Mouse (Mus musculus): ENCODE measurements around the gene Tmem59. TPM values are rescaled to one million over a fixed set of nuclear protein-coding genes. Genes with fewer than 3 reads are reported as not detected.

Gene Tmem59
- 100 to 1,000 TPM; 121 to 126 (median 122) TPM for total RNA-seq (2022)

- peak; percentile 98 for DNase-seq (ENCODE audit: low spot score)
These were observed at the start of gene Tmem59 for GRCm38 (mm10) chr4:107178182-107178829. Tmem59 (plus strand) TSS chr4:107178399.

DNA sequence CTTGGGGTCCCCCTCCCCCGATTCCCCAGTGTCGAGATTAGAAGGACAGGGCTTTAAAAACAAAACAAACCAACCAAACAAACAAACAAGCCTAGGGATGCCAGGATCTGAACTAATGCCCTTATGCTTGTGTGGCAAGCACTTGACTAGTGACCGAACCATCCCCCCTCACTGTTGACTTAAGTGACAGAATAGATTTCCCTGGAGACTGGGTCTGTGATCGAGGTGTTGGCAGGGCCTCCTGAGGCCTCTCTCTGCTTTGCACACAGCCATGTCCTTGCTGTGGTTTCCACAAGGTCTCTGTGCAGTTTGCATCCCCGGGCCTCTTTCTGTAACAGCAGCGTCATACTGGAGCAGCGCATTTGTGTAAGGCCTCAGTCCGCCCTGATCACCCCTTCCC is 48.8 kb upstream of the Tmem59 start:
- DNase-seq (ENCODE audit: low spot score) = no peak

GRCm38 (mm10) chr4:107130534-107130933 is 47.7 kb upstream of the Tmem59 start:
- DNase-seq (ENCODE audit: low spot score) = peak; percentile 8

DNA sequence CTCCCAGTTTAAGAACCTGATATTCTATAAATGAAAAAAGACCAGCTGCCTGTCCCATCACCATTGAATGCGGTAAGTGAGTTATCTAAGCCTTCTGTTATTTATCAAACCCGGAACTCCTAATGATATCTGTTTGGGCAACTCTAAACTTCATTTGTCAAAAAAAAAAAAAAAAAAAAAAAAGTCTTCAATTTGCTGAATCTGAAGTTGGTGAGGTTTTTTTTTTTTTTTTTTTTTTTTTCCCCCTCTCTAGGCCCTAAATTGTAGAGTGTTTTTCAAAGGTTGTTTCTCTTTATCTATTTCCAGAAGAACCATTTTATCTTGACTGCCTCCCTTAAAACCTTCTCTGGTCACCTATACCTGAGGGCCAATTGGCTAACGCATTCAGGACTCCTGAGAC is 43.3 kb upstream of the Tmem59 start:
- no peak for DNase-seq (ENCODE audit: low spot score)

GRCm38 (mm10) chr4:107135663-107136062 is 42.5 kb upstream of the Tmem59 start:
- DNase-seq (ENCODE audit: low spot score) = no peak

- no peak for DNase-seq (ENCODE audit: low spot score)
These were observed 41.7 kb upstream of the Tmem59 start for GRCm38 (mm10) chr4:107136531-107136930.

GRCm38 (mm10) chr4:107138948-107139835 is 39.0 kb upstream of the Tmem59 start:
- no peak for DNase-seq (ENCODE audit: low spot score)

GRCm38 (mm10) chr4:107139836-107140631 is 38.2 kb upstream of the Tmem59 start:
- no peak for DNase-seq (ENCODE audit: low spot score)

DNA sequence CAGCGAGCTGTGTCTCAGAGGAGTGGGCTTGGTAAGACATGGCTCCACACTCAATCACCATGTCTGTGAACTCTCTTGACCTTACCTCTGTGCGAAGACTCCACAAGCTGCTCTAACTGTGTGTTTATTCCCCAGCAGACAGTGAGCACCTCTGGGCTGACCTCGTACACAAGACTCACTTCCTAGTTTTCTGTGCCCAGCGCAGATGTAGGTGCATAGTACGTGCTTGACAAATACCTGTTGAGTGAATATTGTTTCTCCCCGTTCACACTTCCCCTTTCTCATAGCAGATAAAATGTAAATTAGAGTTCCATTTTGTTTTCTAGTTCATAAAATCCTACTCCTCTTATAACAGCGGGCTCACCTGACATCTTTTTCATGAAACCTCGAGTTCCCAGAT is 34.7 kb upstream of the Tmem59 start:
- DNase-seq (ENCODE audit: low spot score) = no peak

GRCm38 (mm10) chr4:107150991-107151390 is 27.2 kb upstream of the Tmem59 start:
- no peak for DNase-seq (ENCODE audit: low spot score)

- DNase-seq (ENCODE audit: low spot score) = no peak
These were observed 25.6 kb upstream of the Tmem59 start for GRCm38 (mm10) chr4:107152571-107152970.

DNA sequence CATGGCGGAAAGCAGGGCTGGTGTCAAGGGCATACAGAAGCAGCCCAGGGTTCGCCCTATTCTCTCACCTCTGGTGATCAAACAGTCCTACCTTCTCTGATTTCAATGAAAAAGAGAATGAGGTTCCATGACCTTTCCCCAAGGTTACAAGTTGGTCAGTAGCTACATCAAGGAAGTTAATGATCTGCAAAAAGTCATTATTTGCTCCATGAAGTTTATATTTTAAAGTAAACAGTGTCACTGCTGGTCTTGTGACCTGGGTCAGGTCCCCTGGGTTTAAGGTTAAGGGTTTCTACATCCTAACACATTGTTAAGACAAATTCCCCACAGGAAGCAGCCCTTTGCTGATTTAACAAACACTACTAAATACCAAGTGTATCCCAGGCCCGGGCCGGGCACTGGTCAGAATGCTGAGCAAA is 21.2 kb upstream of the Tmem59 start:
- DNase-seq (ENCODE audit: low spot score) = no peak

GRCm38 (mm10) chr4:107159166-107159773 is 18.9 kb upstream of the Tmem59 start:
- no peak for DNase-seq (ENCODE audit: low spot score)

DNA sequence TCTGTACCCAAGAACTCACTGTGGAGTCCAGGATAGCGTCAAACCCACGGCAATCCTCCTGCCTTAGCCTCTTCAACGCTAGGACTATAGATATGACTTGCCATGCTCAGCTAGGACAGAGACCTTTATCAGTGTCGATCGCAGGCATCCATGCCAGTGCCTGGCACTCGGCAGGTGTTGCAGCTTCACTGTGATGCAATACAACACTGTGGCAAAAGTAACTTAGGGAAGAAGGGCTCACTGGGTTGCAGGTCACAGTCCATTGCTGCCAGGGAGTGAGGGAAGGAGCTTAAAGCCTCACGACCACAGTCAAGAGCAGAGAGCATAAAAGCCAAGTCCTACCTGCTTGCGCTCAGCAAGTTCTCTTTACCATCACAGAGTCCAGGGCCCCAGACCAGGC is 18.0 kb upstream of the Tmem59 start:
- no peak for DNase-seq (ENCODE audit: low spot score)

GRCm38 (mm10) chr4:107163341-107163740 is 14.9 kb upstream of the Tmem59 start:
- no peak for DNase-seq (ENCODE audit: low spot score)

DNA sequence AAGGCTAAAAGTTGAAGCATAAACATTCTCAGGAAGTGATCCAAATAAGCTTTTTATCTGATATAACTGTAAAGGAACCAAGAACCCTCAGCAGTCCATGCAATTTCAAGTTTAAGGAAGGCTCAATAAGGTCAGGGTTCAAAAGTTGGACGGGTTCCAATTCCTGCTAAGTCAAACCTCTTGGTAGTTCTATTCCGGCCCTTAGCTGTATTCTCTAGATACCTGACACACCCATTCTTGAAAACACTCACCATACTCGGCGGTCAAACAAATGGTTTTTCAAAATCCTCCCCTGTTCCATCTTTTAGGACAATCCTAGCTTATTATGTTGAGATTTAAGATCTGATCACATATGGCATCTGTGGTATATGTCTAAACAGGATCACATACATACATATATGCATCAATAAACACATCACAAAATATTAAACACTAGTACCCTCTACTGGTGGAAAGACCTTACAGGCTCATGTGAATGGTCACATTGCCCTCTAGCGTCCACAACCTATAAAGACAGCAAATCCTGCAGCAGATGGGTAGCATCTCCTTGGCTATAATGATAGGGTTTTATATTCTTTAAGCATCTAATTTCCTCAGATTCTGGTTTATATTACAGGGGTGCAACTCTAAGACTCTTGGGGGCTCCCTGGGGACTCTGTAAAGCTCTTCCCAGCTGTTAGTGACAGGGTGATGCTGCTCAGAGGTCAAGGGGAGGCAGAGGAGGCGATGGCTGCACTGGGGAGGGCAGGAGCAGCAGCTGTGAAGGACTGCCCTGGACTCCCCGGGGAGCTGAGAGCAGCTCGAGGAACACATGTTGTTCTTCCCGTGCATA is 14.2 kb upstream of the Tmem59 start:
- DNase-seq (ENCODE audit: low spot score) = peak; percentile 83

DNA sequence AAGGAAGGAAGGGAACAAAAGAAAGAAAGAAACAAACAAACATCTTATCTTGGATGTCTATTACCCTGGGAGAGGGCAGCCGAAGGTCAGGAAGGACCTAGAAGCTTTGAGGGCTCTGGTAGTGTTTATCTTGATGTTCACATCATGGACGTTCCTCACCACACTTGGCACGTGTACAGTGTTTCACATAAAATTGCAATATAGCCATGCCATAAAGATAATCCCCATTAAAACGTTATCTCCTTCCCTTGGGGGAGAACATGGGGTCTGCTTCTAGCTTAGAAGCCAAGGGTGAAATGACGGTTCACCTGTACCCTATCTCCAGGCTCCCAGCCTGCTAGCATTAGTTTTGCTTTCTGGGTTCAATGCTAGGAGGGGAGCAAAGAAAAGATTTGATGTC is 11.5 kb upstream of the Tmem59 start:
- DNase-seq (ENCODE audit: low spot score) = no peak

DNA sequence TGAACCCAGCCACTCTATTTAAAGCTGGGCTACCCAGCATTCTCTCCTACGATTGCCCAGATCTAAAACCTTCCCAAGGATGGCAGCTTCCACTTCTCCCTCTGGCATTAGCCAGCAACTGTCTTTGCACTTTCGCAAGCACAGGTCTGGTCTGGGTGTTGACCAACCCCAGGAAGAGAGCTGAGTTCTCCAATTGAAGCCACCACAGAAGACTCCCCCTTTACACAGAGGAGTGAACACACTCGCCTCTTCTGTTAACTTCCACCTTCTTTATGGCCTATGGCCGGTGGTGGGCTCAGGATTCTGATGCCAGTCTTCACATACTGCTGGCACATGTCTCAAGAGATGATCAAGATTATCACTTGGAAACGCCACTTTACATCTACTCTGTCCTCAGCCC is 10.4 kb upstream of the Tmem59 start:
- no peak for DNase-seq (ENCODE audit: low spot score)

- DNase-seq (ENCODE audit: low spot score) = peak; percentile 9
These were observed 693 bp upstream of the Tmem59 start for GRCm38 (mm10) chr4:107177506-107177905.

GRCm38 (mm10) chr4:107178830-107179490 is 761 bp downstream of the Tmem59 start, which contains the start of gene Tceanc2:
Tceanc2 (minus strand) TSS chr4:107179116.
- DNase-seq (ENCODE audit: low spot score) = peak; percentile 29
